Mouse (Mus musculus): ENCODE data around the gene Cilp. TPM values are rescaled to one million over a fixed set of nuclear protein-coding genes. Genes with fewer than 3 reads are reported as not detected.

Gene Cilp
- polyA plus RNA-seq, 1 experiment = 0.29 TPM

DNA sequence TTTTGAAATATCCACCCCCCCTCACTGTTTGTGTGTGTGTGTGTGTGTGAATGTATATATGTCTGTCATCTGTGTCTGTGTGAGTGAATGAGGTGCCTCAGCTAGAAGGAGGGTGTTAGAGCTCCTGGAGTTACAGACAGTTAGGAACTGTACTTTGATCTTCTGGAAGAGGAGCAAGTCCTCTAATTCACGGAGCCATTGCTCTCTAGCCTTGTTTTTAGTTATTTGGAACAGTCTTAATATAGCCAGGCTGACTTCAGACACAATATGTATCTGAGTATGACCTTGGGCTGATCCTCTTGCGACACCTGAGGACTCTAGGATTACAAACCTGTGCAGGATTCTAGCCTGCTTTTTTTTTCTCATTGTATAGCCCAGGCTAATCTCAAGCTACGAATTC lies 33.8 kb downstream of the Cilp start:
- peaks cover 36% of the 10 kb centered on the region for H3K79me2 ChIP-seq (ENCODE audit: control insufficient read depth, insufficient read depth)
- TF ChIP-seq CEBPB (IDR thresholded peaks at IDR 0.05; ENCODE audit: insufficient read depth, poor library complexity, severe bottlenecking) (no peak), MYOD1 (IDR thresholded peaks at IDR 0.05; ENCODE audit: control insufficient read depth in 1 of 3, insufficient read length in 2 of 3, low read depth in 2 of 3) (no peak), SRF (IDR thresholded peaks at IDR 0.05; ENCODE audit: control insufficient read depth, insufficient read length, low read depth) (no peak), POLR2A (IDR thresholded peaks at IDR 0.05; ENCODE audit: insufficient read length, low read depth) (no peak), TCF12 (IDR thresholded peaks at IDR 0.05; ENCODE audit: insufficient read depth, poor library complexity, severe bottlenecking) (no peak), REST (IDR thresholded peaks at IDR 0.05; ENCODE audit: insufficient read depth, insufficient read length) (no peak), USF1 (IDR thresholded peaks at IDR 0.05; ENCODE audit: low read depth) (no peak), E2F4 (IDR thresholded peaks at IDR 0.05; ENCODE audit: insufficient read depth) (no peak)
- peaks cover 38% of the 10 kb centered on the region for H3K36me3 ChIP-seq (ENCODE audit: control insufficient read depth, insufficient read depth)
- no peak overlapping the region for H3K4me2 ChIP-seq (ENCODE audit: low read depth)
- no peak overlapping the region for H3ac ChIP-seq (ENCODE audit: control insufficient read depth, insufficient read length)
- H3K27me3 ChIP-seq (ENCODE audit: control insufficient read depth, insufficient read depth, insufficient read length) = no peaks in the 10 kb centered on the region
- H3K4me3 ChIP-seq = no peak overlapping the region

GRCm38 (mm10) chr9:65299650-65300049 lies 34.7 kb downstream of the Cilp start:
- no peak overlapping the region for H3ac ChIP-seq (ENCODE audit: control insufficient read depth, insufficient read length)

DNA sequence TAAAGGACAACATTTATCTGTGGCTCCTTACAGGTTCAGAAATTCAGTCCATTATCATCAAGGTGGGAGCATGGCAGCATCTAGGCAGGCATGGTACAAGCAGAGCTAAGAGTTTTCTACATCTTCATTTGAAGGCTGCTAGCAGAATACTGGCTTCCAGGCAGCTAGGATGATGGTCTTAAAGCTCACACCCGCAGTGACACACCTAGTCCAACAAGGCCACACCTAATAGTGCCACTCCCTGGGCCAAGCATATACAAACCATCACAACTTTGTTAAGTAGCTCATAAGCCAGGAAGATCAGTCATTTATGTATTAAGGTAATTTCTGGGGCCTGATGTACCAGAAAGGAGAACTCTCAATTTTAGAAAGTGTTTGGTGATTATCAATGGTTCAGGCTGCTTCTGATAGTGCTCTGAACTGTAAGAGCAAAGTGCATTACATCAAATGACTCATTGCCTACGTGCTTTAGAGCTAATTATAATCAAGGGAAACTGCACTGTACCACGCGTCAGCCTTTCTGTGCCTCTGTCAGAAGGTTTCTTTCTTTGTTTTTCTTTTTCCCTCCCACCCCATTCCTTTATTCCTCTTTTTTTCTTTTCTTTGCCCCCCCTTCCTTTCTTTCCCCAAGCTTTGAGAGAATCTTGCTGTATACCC lies 37.5 kb downstream of the Cilp start:
- Histone ChIP-seq H3K79me2 (ENCODE audit: control insufficient read depth, insufficient read depth) (peaks cover 12% of the 10 kb centered on the region), H3K36me3 (ENCODE audit: control insufficient read depth, insufficient read depth) (peaks cover 46% of the 10 kb centered on the region), H3K27me3 (ENCODE audit: control insufficient read depth, insufficient read depth, insufficient read length) (no peaks in the 10 kb centered on the region), H3K4me2 (ENCODE audit: low read depth) (no peak overlapping the region), H3K4me3 (no peak overlapping the region), H3ac (ENCODE audit: control insufficient read depth, insufficient read length) (no peak overlapping the region)
- no peak for TF ChIP-seq POLR2AphosphoS2 (IDR thresholded peaks at IDR 0.05; ENCODE audit: insufficient read length, low read depth)
- no peak for TF ChIP-seq POLR2A (IDR thresholded peaks at IDR 0.05; ENCODE audit: insufficient read length, low read depth)
- no peak for TF ChIP-seq TCF3 (IDR thresholded peaks at IDR 0.05; ENCODE audit: insufficient read length, low read depth)
- no peak for TF ChIP-seq CEBPB (IDR thresholded peaks at IDR 0.05; ENCODE audit: insufficient read depth, poor library complexity, severe bottlenecking)
- TF ChIP-seq USF1 (IDR thresholded peaks at IDR 0.05; ENCODE audit: low read depth) = no peak
- TF ChIP-seq TCF12 (IDR thresholded peaks at IDR 0.05; ENCODE audit: insufficient read depth, poor library complexity, severe bottlenecking) = no peak
- no peak for TF ChIP-seq SRF (IDR thresholded peaks at IDR 0.05; ENCODE audit: control insufficient read depth, insufficient read length, low read depth)
- no peak for TF ChIP-seq MYOG (IDR thresholded peaks at IDR 0.05; ENCODE audit: control insufficient read depth in 1 of 3, insufficient read depth in 1 of 3, insufficient read length in 2 of 3, low read depth in 2 of 3)
- no peak for TF ChIP-seq MYOD1 (IDR thresholded peaks at IDR 0.05; ENCODE audit: control insufficient read depth in 1 of 3, insufficient read length in 2 of 3, low read depth in 2 of 3)
- no peak for TF ChIP-seq REST (IDR thresholded peaks at IDR 0.05; ENCODE audit: insufficient read depth, insufficient read length)
- no peak for TF ChIP-seq E2F4 (IDR thresholded peaks at IDR 0.05; ENCODE audit: insufficient read depth)
- no peak for TF ChIP-seq MAX (IDR thresholded peaks at IDR 0.05; ENCODE audit: low read depth)

More at GRCm38 (mm10) chr9:65299650-65300049, 34.7 kb downstream of the Cilp start:
- Histone ChIP-seq H3K36me3 (ENCODE audit: control insufficient read depth, insufficient read depth) (peaks cover 44% of the 10 kb centered on the region), H3K4me3 (no peak overlapping the region), H3K27me3 (ENCODE audit: control insufficient read depth, insufficient read depth, insufficient read length) (no peaks in the 10 kb centered on the region), H3K4me2 (ENCODE audit: low read depth) (no peak overlapping the region), H3K79me2 (ENCODE audit: control insufficient read depth, insufficient read depth) (peaks cover 31% of the 10 kb centered on the region)
- TF ChIP-seq POLR2A (IDR thresholded peaks at IDR 0.05; ENCODE audit: insufficient read length, low read depth) (no peak), CEBPB (IDR thresholded peaks at IDR 0.05; ENCODE audit: insufficient read depth, poor library complexity, severe bottlenecking) (no peak), MAX (IDR thresholded peaks at IDR 0.05; ENCODE audit: low read depth) (no peak), POLR2AphosphoS2 (IDR thresholded peaks at IDR 0.05; ENCODE audit: insufficient read length, low read depth) (no peak), SRF (IDR thresholded peaks at IDR 0.05; ENCODE audit: control insufficient read depth, insufficient read length, low read depth) (no peak), E2F4 (IDR thresholded peaks at IDR 0.05; ENCODE audit: insufficient read depth) (no peak), USF1 (IDR thresholded peaks at IDR 0.05; ENCODE audit: low read depth) (no peak), REST (IDR thresholded peaks at IDR 0.05; ENCODE audit: insufficient read depth, insufficient read length) (no peak), TCF3 (IDR thresholded peaks at IDR 0.05; ENCODE audit: insufficient read length, low read depth) (no peak), MYOG (IDR thresholded peaks at IDR 0.05; ENCODE audit: control insufficient read depth in 1 of 3, insufficient read depth in 1 of 3, insufficient read length in 2 of 3, low read depth in 2 of 3) (no peak), MYOD1 (IDR thresholded peaks at IDR 0.05; ENCODE audit: control insufficient read depth in 1 of 3, insufficient read length in 2 of 3, low read depth in 2 of 3) (no peak), TCF12 (IDR thresholded peaks at IDR 0.05; ENCODE audit: insufficient read depth, poor library complexity, severe bottlenecking) (no peak)

DNA sequence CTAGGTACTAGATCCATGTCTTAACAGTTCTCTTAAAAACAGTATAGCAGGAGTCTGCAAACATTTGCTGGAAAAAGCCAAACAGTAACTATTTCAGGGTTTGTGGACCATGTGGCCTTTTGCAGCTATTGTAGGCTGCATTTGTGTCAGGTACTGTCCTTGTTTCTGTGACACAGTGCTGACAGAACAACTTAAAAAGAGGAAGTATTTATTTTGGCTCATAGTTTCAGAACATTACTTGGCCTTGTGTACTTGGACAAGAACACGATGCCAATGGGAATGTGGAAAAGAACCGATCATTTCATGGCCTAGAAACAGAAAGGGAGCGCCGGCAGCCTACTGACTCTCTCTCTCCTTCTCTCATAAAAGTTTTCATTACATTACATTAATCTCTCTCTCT lies 38.6 kb downstream of the Cilp start:
- H3K27me3 ChIP-seq (ENCODE audit: control insufficient read depth, insufficient read depth, insufficient read length) = no peaks in the 10 kb centered on the region
- peaks cover 43% of the 10 kb centered on the region for H3K36me3 ChIP-seq (ENCODE audit: control insufficient read depth, insufficient read depth)
- H3ac ChIP-seq (ENCODE audit: control insufficient read depth, insufficient read length) = no peak overlapping the region
- peaks cover 5% of the 10 kb centered on the region for H3K79me2 ChIP-seq (ENCODE audit: control insufficient read depth, insufficient read depth)
- TF ChIP-seq MAX (IDR thresholded peaks at IDR 0.05; ENCODE audit: low read depth) (no peak), E2F4 (IDR thresholded peaks at IDR 0.05; ENCODE audit: insufficient read depth) (no peak), SRF (IDR thresholded peaks at IDR 0.05; ENCODE audit: control insufficient read depth, insufficient read length, low read depth) (no peak), MYOG (IDR thresholded peaks at IDR 0.05; ENCODE audit: control insufficient read depth in 1 of 3, insufficient read depth in 1 of 3, insufficient read length in 2 of 3, low read depth in 2 of 3) (no peak), POLR2AphosphoS2 (IDR thresholded peaks at IDR 0.05; ENCODE audit: insufficient read length, low read depth) (no peak), REST (IDR thresholded peaks at IDR 0.05; ENCODE audit: insufficient read depth, insufficient read length) (no peak), POLR2A (IDR thresholded peaks at IDR 0.05; ENCODE audit: insufficient read length, low read depth) (no peak), TCF3 (IDR thresholded peaks at IDR 0.05; ENCODE audit: insufficient read length, low read depth) (no peak), CEBPB (IDR thresholded peaks at IDR 0.05; ENCODE audit: insufficient read depth, poor library complexity, severe bottlenecking) (no peak), USF1 (IDR thresholded peaks at IDR 0.05; ENCODE audit: low read depth) (no peak), TCF12 (IDR thresholded peaks at IDR 0.05; ENCODE audit: insufficient read depth, poor library complexity, severe bottlenecking) (no peak), MYOD1 (IDR thresholded peaks at IDR 0.05; ENCODE audit: control insufficient read depth in 1 of 3, insufficient read length in 2 of 3, low read depth in 2 of 3) (no peak)
- no peak overlapping the region for H3K4me2 ChIP-seq (ENCODE audit: low read depth)
- no peak overlapping the region for H3K4me3 ChIP-seq

Data from myocyte (in vitro differentiated cells).